Mouse (Mus musculus) intestine, embryonic 16.5 days (tissue): ENCODE measurements around the gene Dis3. TPM values are rescaled to one million over a fixed set of nuclear protein-coding genes. Genes with fewer than 3 reads are reported as not detected.

ENCODE experiments used
- ATAC-seq: fragments of 200-750 bp; cut with Nextera tagmentation; 2 replicates; pipeline ENCODE4 v1.8.0; 2017; ENCODE audit warnings: moderate TSS enrichment, moderate library complexity
- H3K27ac ChIP-seq: fragments of 300-500 bp; sonication (generic); 2 replicates; pipeline ENCODE4 v1.5.1; 2014; ENCODE audit warnings: mild to moderate bottlenecking, low read length
- H3K27me3 ChIP-seq: fragments of 300-500 bp; sonication (generic); replicated peaks from 2 replicates; pipeline ENCODE4 v1.6.1; 2014; ENCODE audit warnings: low read length, control low read depth, mixed read lengths; ENCODE audit not compliant: control insufficient read depth, insufficient read depth
- H3K36me3 ChIP-seq: fragments of 300-500 bp; sonication (generic); 2 replicates; pipeline ENCODE4 v1.6.1; 2014; ENCODE audit warnings: low read length, control low read depth; ENCODE audit not compliant: control insufficient read depth, insufficient read depth
- H3K4me1 ChIP-seq: fragments of 300-500 bp; sonication (generic); 2 replicates; pipeline ENCODE4 v1.6.1; 2014; ENCODE audit warnings: low read length, control low read depth, mixed read lengths; ENCODE audit not compliant: control insufficient read depth, insufficient read depth
- H3K4me2 ChIP-seq: fragments of 300-500 bp; sonication (generic); 2 replicates; pipeline ENCODE4 v1.6.1; 2014; ENCODE audit warnings: low read depth, low read length, control low read depth
- H3K4me3 ChIP-seq: fragments of 300-500 bp; sonication (generic); 2 replicates; pipeline ENCODE4 v1.5.1; 2014; ENCODE audit warnings: mild to moderate bottlenecking, low read length
- H3K9ac ChIP-seq: fragments of 300-500 bp; sonication (generic); 2 replicates; pipeline ENCODE4 v1.6.1; 2014; ENCODE audit warnings: low read depth, low read length
- H3K9me3 ChIP-seq: fragments of 300-500 bp; sonication (generic); 2 replicates; pipeline ENCODE4 v1.6.1; 2016; ENCODE audit warnings: low read length, control low read depth; ENCODE audit not compliant: control insufficient read depth
- WGBS: fragments of 180-500 bp; shearing (Covaris S2); extraction: QIAGEN DNeasy Blood & Tissue Kit; methylation state at CpG from one replicate; pipeline ENCODE4 v1.1.7; 2014; 5-methylcytosine and 5-hydroxymethylcytosine counted together
- polyA plus RNA-seq: library from polyadenylated mRNA; unstranded; fragments of >200 nt; fragmentation: Nextera tagmentation; extraction: Ambion mirVana; gene quantifications from 2 replicates; pipeline ENCODE4 v1.2.1, GENCODE M21; 2015

Gene Dis3
- polyA plus RNA-seq, 1 experiment from 2014 or later = 21.4 TPM

GRCm38 (mm10) chr14:99126713-99127112, 27.1 kb upstream of the Dis3 start:
- Histone ChIP-seq H3K27ac (no peak overlapping the region), H3K27me3 (no peaks in the 10 kb centered on the region), H3K4me2 (no peak overlapping the region), H3K4me3 (no peak overlapping the region), H3K36me3 (no peaks in the 10 kb centered on the region), H3K9ac (no peak overlapping the region), H3K4me1 (peaks cover 2% of the 10 kb centered on the region; the same call in 1 of the 2 replicates), H3K9me3 (no peaks in the 10 kb centered on the region)
- ATAC-seq = no peak
- 82% methylated on average over 4 of the region's 4 CpGs for WGBS

- H3K9me3 ChIP-seq = no peaks in the 10 kb centered on the region
- H3K36me3 ChIP-seq = no peaks in the 10 kb centered on the region
- H3K27ac ChIP-seq = no peak overlapping the region
- peaks cover 2% of the 10 kb centered on the region; the same call in 1 of the 2 replicates for H3K4me1 ChIP-seq
- no peaks in the 10 kb centered on the region for H3K27me3 ChIP-seq
- H3K4me3 ChIP-seq = no peak overlapping the region
- H3K9ac ChIP-seq = no peak overlapping the region
- WGBS = 90% methylated on average over 4 of the region's 4 CpGs
- no peak for ATAC-seq
- H3K4me2 ChIP-seq = no peak overlapping the region
Measured at GRCm38 (mm10) chr14:99124076-99124475, 24.5 kb upstream of the Dis3 start.

GRCm38 (mm10) chr14:99121584-99122339, 22.2 kb upstream of the Dis3 start:
- ATAC-seq = peak; percentile 95
- WGBS = 77% methylated on average over 11 of the region's 11 CpGs
- H3K9me3 ChIP-seq = no peaks in the 10 kb centered on the region
- H3K4me1 ChIP-seq = peaks cover 2% of the 10 kb centered on the region; the same call in 1 of the 2 replicates
- H3K4me3 ChIP-seq = no peak overlapping the region
- no peaks in the 10 kb centered on the region for H3K27me3 ChIP-seq
- H3K9ac ChIP-seq = no peak overlapping the region
- peak overlapping the region; percentile 39 for H3K27ac ChIP-seq
- H3K4me2 ChIP-seq = peak overlapping the region; percentile 21; the same call in 1 of the 2 replicates
- H3K36me3 ChIP-seq = no peaks in the 10 kb centered on the region

GRCm38 (mm10) chr14:99117576-99117975, 18.0 kb upstream of the Dis3 start:
- Histone ChIP-seq H3K9ac (no peak overlapping the region), H3K36me3 (no peaks in the 10 kb centered on the region), H3K4me3 (no peak overlapping the region), H3K27me3 (no peaks in the 10 kb centered on the region), H3K27ac (no peak overlapping the region), H3K9me3 (no peaks in the 10 kb centered on the region), H3K4me2 (no peak overlapping the region), H3K4me1 (peaks cover 2% of the 10 kb centered on the region; the same call in 1 of the 2 replicates)
- no peak for ATAC-seq
- 81% methylated on average over 4 of the region's 4 CpGs for WGBS

- no peak overlapping the region for H3K4me2 ChIP-seq
- H3K4me1 ChIP-seq = no peaks in the 10 kb centered on the region
- no peak overlapping the region for H3K9ac ChIP-seq
- H3K27me3 ChIP-seq = no peaks in the 10 kb centered on the region
- no peaks in the 10 kb centered on the region for H3K9me3 ChIP-seq
- no peak overlapping the region for H3K4me3 ChIP-seq
- ATAC-seq = no peak
- no peak overlapping the region for H3K27ac ChIP-seq
- 0 out of 2 replicates have a peak, but pooled peaks cover 4% of the 10 kb centered on the region for H3K36me3 ChIP-seq
- WGBS = 81% methylated on average over 6 of the region's 6 CpGs
Measured at GRCm38 (mm10) chr14:99108762-99109161, 9.2 kb upstream of the Dis3 start.

GRCm38 (mm10) chr14:99107631-99108187, 8.1 kb upstream of the Dis3 start:
- no peaks in the 10 kb centered on the region for H3K27me3 ChIP-seq
- H3K4me2 ChIP-seq = no peak overlapping the region
- no peaks in the 10 kb centered on the region for H3K9me3 ChIP-seq
- H3K9ac ChIP-seq = no peak overlapping the region
- 0 out of 2 replicates have a peak, but pooled peaks cover 4% of the 10 kb centered on the region for H3K36me3 ChIP-seq
- H3K4me3 ChIP-seq = no peak overlapping the region
- ATAC-seq = no peak
- WGBS = 74% methylated on average over 2 of the region's 2 CpGs
- H3K4me1 ChIP-seq = no peaks in the 10 kb centered on the region
- no peak overlapping the region for H3K27ac ChIP-seq

GRCm38 (mm10) chr14:99106671-99107070, 7.1 kb upstream of the Dis3 start:
- H3K27me3 ChIP-seq = no peaks in the 10 kb centered on the region
- ATAC-seq = no peak
- H3K36me3 ChIP-seq = 0 out of 2 replicates have a peak, but pooled peaks cover 4% of the 10 kb centered on the region
- no peak overlapping the region for H3K4me2 ChIP-seq
- H3K4me1 ChIP-seq = no peaks in the 10 kb centered on the region
- H3K4me3 ChIP-seq = no peak overlapping the region
- H3K27ac ChIP-seq = no peak overlapping the region
- 87% methylated on average over 2 of the region's 2 CpGs for whole genome bisulfite sequencing
- H3K9me3 ChIP-seq = no peaks in the 10 kb centered on the region
- no peak overlapping the region for H3K9ac ChIP-seq

GRCm38 (mm10) chr14:99104542-99105123, 5.1 kb upstream of the Dis3 start:
- ATAC-seq = no peak
- WGBS = 93% methylated on average over 6 of the region's 6 CpGs
- Histone ChIP-seq H3K4me2 (no peak overlapping the region), H3K4me3 (no peak overlapping the region), H3K9me3 (no peaks in the 10 kb centered on the region), H3K27me3 (no peaks in the 10 kb centered on the region), H3K27ac (no peak overlapping the region), H3K36me3 (no peaks in the 10 kb centered on the region), H3K9ac (no peak overlapping the region), H3K4me1 (no peaks in the 10 kb centered on the region)

GRCm38 (mm10) chr14:99103050-99103449, 3.5 kb upstream of the Dis3 start:
- 88% methylated on average over 4 of the region's 4 CpGs for WGBS
- no peak for ATAC-seq
- no peak overlapping the region for H3K4me3 ChIP-seq
- H3K27ac ChIP-seq = no peak overlapping the region
- H3K4me2 ChIP-seq = no peak overlapping the region
- peaks cover 7% of the 10 kb centered on the region for H3K4me1 ChIP-seq
- H3K9me3 ChIP-seq = no peaks in the 10 kb centered on the region
- H3K9ac ChIP-seq = no peak overlapping the region
- H3K27me3 ChIP-seq = no peaks in the 10 kb centered on the region
- no peaks in the 10 kb centered on the region for H3K36me3 ChIP-seq
